Mouse (Mus musculus) kidney, adult 2 months (tissue): ENCODE measurements around the gene Cog2. TPM values are rescaled to one million over a fixed set of nuclear protein-coding genes. Genes with fewer than 3 reads are reported as not detected.

Experiments
- DNase-seq: peaks from one replicate; pipeline ENCODE4 v3.0.0; 2021
- H3K27ac ChIP-seq: fragments of 200-500 bp; 2 replicates; pipeline ENCODE4 v1.5.1; 2012; ENCODE audit warnings: low read depth, low read length, control low read depth, inconsistent platforms; ENCODE audit not compliant: insufficient read depth
- H3K27me3 ChIP-seq: fragments of 200-500 bp; replicated peaks from 2 replicates; pipeline ENCODE4 v1.6.1; 2012; ENCODE audit warnings: mild to moderate bottlenecking, moderate library complexity, low read length, inconsistent platforms; ENCODE audit not compliant: control insufficient read depth, insufficient read depth
- H3K36me3 ChIP-seq: fragments of 200-500 bp; 2 replicates; pipeline ENCODE4 v1.6.1; 2012; ENCODE audit warnings: mild to moderate bottlenecking, moderate library complexity, low read length, inconsistent platforms; ENCODE audit not compliant: control insufficient read depth, insufficient read depth
- H3K4me1 ChIP-seq: fragments of 200-500 bp; 2 replicates; pipeline ENCODE4 v1.6.1; 2011; ENCODE audit warnings: low read length; ENCODE audit not compliant: control insufficient read depth, insufficient read depth
- H3K4me3 ChIP-seq: fragments of 200-500 bp; 2 replicates; pipeline ENCODE4 v1.5.1; 2011; ENCODE audit warnings: mild to moderate bottlenecking, low read depth, low read length, control low read depth; ENCODE audit not compliant: insufficient read depth
- CTCF ChIP-seq: fragments of 200-500 bp; conservative IDR thresholded peaks from 2 replicates; pipeline ENCODE4 v1.5.1; 2011; ENCODE audit warnings: low read depth, mild to moderate bottlenecking, control low read depth, low read length, moderate library complexity, mixed read lengths; ENCODE audit not compliant: insufficient read depth, insufficient read length
- POLR2A ChIP-seq: fragments of 200-500 bp; IDR thresholded peaks from one replicate; pipeline ENCODE4 v1.6.1; 2011; ENCODE audit warnings: low read depth, low read length, control low read depth
- WGBS: fragments of 180-500 bp; shearing (Covaris S2); methylation state at CpG from one replicate; pipeline ENCODE4 v1.1.7; 2018; 5-methylcytosine and 5-hydroxymethylcytosine counted together
- polyA plus RNA-seq: library from polyadenylated mRNA; depleted of rRNA; stranded (reverse); fragments of >200 nt; gene quantifications from 2 replicates; pipeline ENCODE4 v1.2.3, GENCODE M21; 2012; rRNA removed

Cog2 gene
- polyA plus RNA-seq, 1 experiment, result 21.2 TPM

DNA sequence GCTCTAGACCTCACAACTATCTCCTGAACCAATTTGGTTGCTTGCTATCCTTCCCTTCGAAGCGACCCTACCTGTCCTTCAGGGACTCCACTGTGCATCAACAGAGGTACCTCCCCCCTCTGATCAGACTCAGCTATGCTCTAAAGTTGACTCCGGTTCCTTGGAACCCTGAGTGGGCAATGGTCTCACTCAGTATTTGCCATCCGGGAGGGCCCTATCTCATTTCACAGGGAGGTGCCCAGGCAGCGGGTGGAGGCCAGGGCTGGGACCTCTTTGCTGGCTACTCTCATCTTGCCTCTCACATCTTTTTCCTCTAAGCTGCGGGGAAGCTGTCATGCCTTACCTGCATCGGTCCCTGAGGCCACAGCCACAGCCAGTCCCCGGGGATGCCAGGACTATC, 55.2 kb downstream of the Cog2 start, which contains the start of gene Capn9:
Capn9 (plus strand) TSS at position 301 of the 400 bp plus-strand sequence.
- TF ChIP-seq POLR2A, result no peak
- WGBS, result 73% methylated on average over 8 of the region's 8 CpGs
- no peaks in the 10 kb centered on the region for H3K36me3 ChIP-seq
- no peak within 1 kb of the TSS for H3K27ac ChIP-seq
- no peak within 1 kb of the TSS for H3K4me3 ChIP-seq
- H3K27me3 ChIP-seq, result no peaks in the 10 kb centered on the region
- no peak for DNase-seq
- no peaks in the 10 kb centered on the region; the same call in 1 of the 2 replicates for H3K4me1 ChIP-seq

DNA sequence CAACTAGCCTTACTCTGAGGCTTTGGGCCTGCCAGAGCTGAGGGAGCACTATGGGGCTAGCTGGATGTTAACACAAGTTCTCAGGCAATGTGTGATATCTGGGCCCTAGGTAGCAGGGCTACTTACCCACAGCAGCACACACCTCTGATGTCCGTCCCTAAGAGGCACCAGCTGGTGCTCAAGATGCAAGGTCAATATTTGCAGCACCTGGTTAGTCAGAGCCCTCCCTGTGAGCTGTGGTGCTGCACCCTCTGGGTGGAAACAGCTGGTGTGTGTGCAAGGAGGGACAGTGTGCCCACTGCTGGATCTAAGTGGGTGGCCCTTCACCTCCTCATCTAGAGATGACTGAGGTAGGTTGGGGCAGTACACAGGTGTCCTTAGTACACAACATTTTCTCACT, 56.2 kb downstream of the Cog2 start:
- Histone ChIP-seq H3K4me3 (no peak overlapping the region), H3K27ac (no peak overlapping the region), H3K4me1 (no peaks in the 10 kb centered on the region; the same call in 1 of the 2 replicates), H3K36me3 (no peaks in the 10 kb centered on the region), H3K27me3 (no peaks in the 10 kb centered on the region)
- TF ChIP-seq CTCF, result no peak
- no peak for TF ChIP-seq POLR2A
- WGBS, result 79% methylated on average over 1 of the region's 1 CpGs
- no peak for DNase-seq

DNA sequence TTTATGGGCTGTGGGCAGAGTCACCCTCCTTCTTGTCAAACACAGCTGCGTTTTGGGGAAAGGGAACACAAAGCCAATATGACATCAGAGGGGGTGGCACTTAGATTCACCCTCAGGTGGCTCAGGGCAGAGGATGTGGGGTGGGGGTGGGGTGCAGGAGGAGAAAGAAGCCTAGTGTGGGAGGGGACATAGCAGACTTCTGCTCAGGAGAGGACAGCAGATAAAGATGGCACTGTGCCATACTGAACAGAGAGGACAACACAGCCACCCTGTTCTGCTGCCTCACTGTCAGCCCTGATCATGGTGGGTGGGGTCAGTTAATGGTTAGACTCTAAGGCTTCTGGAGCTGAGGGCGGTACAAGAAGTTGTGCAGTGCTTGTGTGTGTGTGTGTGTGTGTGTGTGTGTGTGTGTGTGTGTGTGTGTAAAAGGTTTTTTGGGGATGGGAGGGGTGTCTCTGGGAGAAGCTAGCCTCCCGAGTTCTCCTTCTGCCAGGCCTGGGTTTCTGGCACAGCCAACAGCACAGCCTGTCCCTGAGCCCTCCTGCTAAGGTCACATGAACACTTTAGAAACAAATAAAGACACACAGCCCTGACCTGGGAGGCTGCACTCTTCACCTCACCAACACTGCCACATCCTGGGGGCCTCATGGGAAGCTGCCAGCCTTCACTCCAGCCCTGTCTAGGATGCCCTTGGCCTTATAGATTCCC, 65.3 kb downstream of the Cog2 start:
- 33% methylated on average over 3 of the region's 3 CpGs for WGBS
- Histone ChIP-seq H3K36me3 (no peaks in the 10 kb centered on the region), H3K27ac (no peak overlapping the region), H3K27me3 (no peaks in the 10 kb centered on the region), H3K4me1 (no peaks in the 10 kb centered on the region), H3K4me3 (no peak overlapping the region)
- TF ChIP-seq CTCF, result no peak
- TF ChIP-seq POLR2A, result no peak
- peak; percentile 40 for DNase-seq

DNA sequence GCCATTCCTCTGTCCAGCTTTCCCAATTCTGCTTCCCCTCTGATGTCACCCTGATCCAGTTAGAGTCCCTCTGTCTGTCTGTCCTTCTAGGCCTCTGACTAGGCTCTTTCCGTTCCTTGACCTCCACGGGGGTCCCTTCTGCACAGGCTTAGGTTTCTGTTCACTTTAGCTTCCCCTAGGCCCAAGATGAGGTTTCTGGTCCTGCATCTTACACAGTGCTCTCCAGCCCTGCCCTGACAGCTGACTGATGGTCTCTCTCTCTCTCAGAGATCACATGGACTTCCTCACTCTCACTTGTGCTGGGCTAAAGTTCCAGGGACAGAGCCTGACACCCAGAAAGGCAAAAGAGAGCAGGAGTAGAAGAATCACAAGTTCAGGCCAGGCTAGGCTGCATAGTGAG, 66.0 kb downstream of the Cog2 start:
- Histone ChIP-seq H3K27ac (no peak overlapping the region), H3K36me3 (no peaks in the 10 kb centered on the region), H3K4me3 (no peak overlapping the region), H3K27me3 (no peaks in the 10 kb centered on the region), H3K4me1 (no peaks in the 10 kb centered on the region)
- no peak for DNase-seq
- no peak for TF ChIP-seq POLR2A
- TF ChIP-seq CTCF, result no peak
- 83% methylated on average over 2 of the region's 2 CpGs for WGBS

- TF ChIP-seq POLR2A, result no peak
- no peak; the same call in 1 of the 2 replicates for TF ChIP-seq CTCF
- no peaks in the 10 kb centered on the region for H3K27me3 ChIP-seq
- H3K27ac ChIP-seq, result no peak overlapping the region
- no peaks in the 10 kb centered on the region for H3K4me1 ChIP-seq
- 61% methylated on average over 4 of the region's 4 CpGs for WGBS
- no peaks in the 10 kb centered on the region for H3K36me3 ChIP-seq
- no peak overlapping the region for H3K4me3 ChIP-seq
- DNase-seq, result no peak
Observed at GRCm38 (mm10) chr8:124589393-124589792, 68.8 kb downstream of the Cog2 start.

Other genes starting within 250 kb of the Cog2 start
- gene Pgbd5, start 81.1 kb upstream of the Cog2 start, polyA plus RNA-seq, result 0.39 and 0.41 TPM in 2 replicates
- 91.6 and 136 TPM in 2 replicates for gene Agt, start 48.9 kb downstream of the Cog2 start, polyA plus RNA-seq
- gene Capn9, start 55.3 kb downstream of the Cog2 start, polyA plus RNA-seq, result not detected in 2 replicates
- 44.4 and 47.9 TPM in 2 replicates for gene 2310022B05Rik, start 142.6 kb downstream of the Cog2 start, polyA plus RNA-seq
- gene Ttc13, start 201.2 kb downstream of the Cog2 start, polyA plus RNA-seq, result 9.4 and 11.8 TPM in 2 replicates
- 8.8 and 13.9 TPM in 2 replicates for gene Arv1, start 201.4 kb downstream of the Cog2 start, polyA plus RNA-seq
- gene Fam89a, start 231.1 kb downstream of the Cog2 start, polyA plus RNA-seq, result 1.9 TPM in 2 replicates